Mouse (Mus musculus) MEL (cell line): ENCODE measurements at regions not wholly inside any gene's neighbourhood (a gene's known extent, or its start where the extent isn't known, plus 50 kb on each side); places are given as distances from the start of the nearest gene placed in this dataset.

Source experiments
- DNase-seq: peaks from one replicate; pipeline ENCODE4 v3.0.0; 2011; ENCODE audit warnings: low read depth, low spot score
- H3K27ac ChIP-seq: 2 replicates; pipeline ENCODE4 v1.5.1; 2012; ENCODE audit warnings: low read depth, mild to moderate bottlenecking, control low read depth, low read length, moderate library complexity; ENCODE audit not compliant: control insufficient read depth
- H3K27me3 ChIP-seq, 2 experiments: fragments of 150-350 bp in 1 of 2; sonication (generic) in 1 of 2; 2 replicates each; pipeline ENCODE4 v1.6.1; 2012; ENCODE audit warnings: low read length in 2 of 2, mild to moderate bottlenecking in 2 of 2, improper control_type of control experiment in 1 of 2, moderate library complexity in 1 of 2; ENCODE audit not compliant: insufficient read depth in 2 of 2, control insufficient read depth in 1 of 2
- H3K36me3 ChIP-seq, 2 experiments: 2 replicates each; pipeline ENCODE4 v1.6.1; 2012 to 2014; ENCODE audit warnings: low read length in 2 of 2, improper control_type of control experiment in 1 of 2, inconsistent platforms in 1 of 2, mild to moderate bottlenecking in 1 of 2; ENCODE audit not compliant: insufficient read depth in 2 of 2, control insufficient read depth in 1 of 2
- H3K4me1 ChIP-seq, 2 experiments: fragments of 150-350 bp in 1 of 2; sonication (generic) in 1 of 2; 2 replicates each; pipeline ENCODE4 v1.6.1; 2012; ENCODE audit warnings: low read length in 2 of 2, improper control_type of control experiment in 1 of 2, mild to moderate bottlenecking in 1 of 2; ENCODE audit not compliant: insufficient read depth in 2 of 2, control insufficient read depth in 1 of 2
- H3K4me3 ChIP-seq, 2 experiments: fragments of 150-350 bp in 1 of 2; sonication (generic) in 1 of 2; 2 replicates each; pipeline ENCODE4 v1.5.1; 2012; ENCODE audit warnings: low read depth in 2 of 2, low read length in 2 of 2, mild to moderate bottlenecking in 2 of 2, moderate library complexity in 2 of 2, control low read depth in 1 of 2, improper control_type of control experiment in 1 of 2; ENCODE audit not compliant: control insufficient read depth in 1 of 2, insufficient read depth in 1 of 2
- H3K79me2 ChIP-seq: 2 replicates; pipeline ENCODE4 v1.6.1; 2012; ENCODE audit warnings: mild to moderate bottlenecking, low read length, moderate library complexity; ENCODE audit not compliant: control insufficient read depth, poor library complexity, insufficient read depth
- H3K9ac ChIP-seq: 2 replicates; pipeline ENCODE4 v1.6.1; 2012; ENCODE audit warnings: low read depth, mild to moderate bottlenecking, control low read depth, low read length, moderate library complexity; ENCODE audit not compliant: control insufficient read depth, poor library complexity, severe bottlenecking
- H3K9me3 ChIP-seq: fragments of 150-350 bp; sonication (generic); replicated peaks from 2 replicates; pipeline ENCODE4 v1.6.1; 2012; ENCODE audit warnings: mild to moderate bottlenecking, low read length, improper control_type of control experiment, moderate library complexity; ENCODE audit not compliant: insufficient read depth
- BHLHE40 ChIP-seq: IDR thresholded peaks from 2 replicates; pipeline ENCODE4 v1.6.1; 2012; ENCODE audit warnings: low read depth, mild to moderate bottlenecking, inconsistent platforms, low read length, improper control_type of control experiment, borderline replicate concordance
- EP300 ChIP-seq, 2 experiments: IDR thresholded peaks; 2 replicates each; pipeline ENCODE4 v1.6.1; 2011; ENCODE audit warnings: improper control_type of control experiment in 2 of 2, low read length in 2 of 2, low read depth in 1 of 2, mild to moderate bottlenecking in 1 of 2
- ETS1 ChIP-seq: IDR thresholded peaks from 2 replicates; pipeline ENCODE4 v1.6.1; 2012; ENCODE audit warnings: low read depth, mild to moderate bottlenecking, inconsistent platforms, low read length, improper control_type of control experiment, moderate library complexity
- HCFC1 ChIP-seq: IDR thresholded peaks from 2 replicates; pipeline ENCODE4 v1.6.1; 2012; ENCODE audit warnings: low read depth, mild to moderate bottlenecking, inconsistent platforms, low read length, improper control_type of control experiment, moderate library complexity
- JUND ChIP-seq: IDR thresholded peaks from 2 replicates; pipeline ENCODE4 v1.6.1; 2011; ENCODE audit warnings: low read depth, mild to moderate bottlenecking, improper control_type of control experiment, low read length
- MAX ChIP-seq: IDR thresholded peaks from 2 replicates; pipeline ENCODE4 v1.6.1; 2011; ENCODE audit warnings: low read length, improper control_type of control experiment
- MEF2A ChIP-seq: IDR thresholded peaks from 2 replicates; pipeline ENCODE4 v1.6.1; 2014; ENCODE audit warnings: low read depth, mild to moderate bottlenecking, inconsistent platforms, low read length, improper control_type of control experiment; ENCODE audit not compliant: poor library complexity, insufficient replicate concordance, severe bottlenecking; ENCODE audit errors: extremely low read depth
- MXI1 ChIP-seq: IDR thresholded peaks from 2 replicates; pipeline ENCODE4 v1.6.1; 2011; ENCODE audit warnings: mild to moderate bottlenecking, low read depth, low read length, improper control_type of control experiment
- MYB ChIP-seq: IDR thresholded peaks from 2 replicates; pipeline ENCODE4 v1.6.1; 2011; ENCODE audit warnings: mild to moderate bottlenecking, low read depth, low read length, improper control_type of control experiment
- NELFE ChIP-seq: IDR thresholded peaks from 2 replicates; pipeline ENCODE4 v1.6.1; 2011; ENCODE audit warnings: low read depth, low read length, improper control_type of control experiment
- POLR2A ChIP-seq, 2 experiments: IDR thresholded peaks; 2 replicates each; pipeline ENCODE4 v1.6.1; 2011 to 2012; ENCODE audit warnings: low read length in 2 of 2, mild to moderate bottlenecking in 2 of 2, control low read depth in 1 of 2, improper control_type of control experiment in 1 of 2, low read depth in 1 of 2, moderate library complexity in 1 of 2; ENCODE audit not compliant: control insufficient read depth in 1 of 2, insufficient read depth in 1 of 2, poor library complexity in 1 of 2
- TAL1 ChIP-seq: IDR thresholded peaks from 2 replicates; pipeline ENCODE4 v1.6.1; 2012; ENCODE audit warnings: mild to moderate bottlenecking, inconsistent platforms, low read length, moderate library complexity, mixed read lengths
- TBP ChIP-seq: IDR thresholded peaks from 2 replicates; pipeline ENCODE4 v1.8.0; 2011; ENCODE audit warnings: low read depth, low read length, improper control_type of control experiment
- UBTF ChIP-seq: IDR thresholded peaks from 2 replicates; pipeline ENCODE4 v1.6.1; 2012; ENCODE audit warnings: low read depth, mild to moderate bottlenecking, inconsistent platforms, low read length, improper control_type of control experiment, moderate library complexity, borderline replicate concordance; ENCODE audit not compliant: insufficient read depth
- ZNF384 ChIP-seq: IDR thresholded peaks from 2 replicates; pipeline ENCODE4 v1.6.1; 2012; ENCODE audit warnings: low read depth, mild to moderate bottlenecking, inconsistent platforms, low read length, improper control_type of control experiment

GRCm38 (mm10) chr14:98858801-98859200, 135.3 kb downstream of the Rpl36a-ps1 start:
- H3K4me1 ChIP-seq: no peaks in the 10 kb centered on the region
- H3K9me3 ChIP-seq: no peaks in the 10 kb centered on the region
- H3K27me3 ChIP-seq: no peaks in the 10 kb centered on the region
- TF ChIP-seq MEF2A (no peak), TAL1 (no peak), MYB (no peak), NELFE (no peak), BHLHE40 (no peak), TBP (no peak)
- TF ChIP-seq, all 39 proteins: peak for 0
- Histone ChIP-seq H3K27ac (no peak overlapping the region), H3K79me2 (no peaks in the 10 kb centered on the region), H3K4me3 (no peak overlapping the region), H3K9ac (no peak overlapping the region), H3K36me3 (no peaks in the 10 kb centered on the region)
- DNase-seq: no peak

GRCm38 (mm10) chr14:98848500-98848899, 145.6 kb downstream of the Rpl36a-ps1 start:
- Histone ChIP-seq H3K9me3 (no peaks in the 10 kb centered on the region), H3K4me1 (peaks cover 0 to 11% of the 10 kb centered on the region in 2 experiments; a peak in 2 of 4 replicates), H3K36me3 (peaks cover 0 to 14% of the 10 kb centered on the region in 2 experiments; a peak in 2 of 4 replicates), H3K9ac (0 out of 2 replicates have a peak overlapping the region, but pooled peaks have one; percentile 22), H3K79me2 (no peaks in the 10 kb centered on the region), H3K4me3 (no peak overlapping the region; a peak in 1 of 4 replicates), H3K27me3 (no peaks in the 10 kb centered on the region), H3K27ac (no peak overlapping the region)
- DNase-seq: peak; percentile 46
- TF ChIP-seq ZNF384 (peak; percentile 80), MXI1 (no peak), ETS1 (peak; percentile 30; the same call in 1 of the 2 replicates), MAX (no peak)

- Histone ChIP-seq H3K36me3 (peaks cover 0 to 14% of the 10 kb centered on the region in 2 experiments; a peak in 2 of 4 replicates), H3K4me3 (no peak overlapping the region), H3K27me3 (no peaks in the 10 kb centered on the region), H3K9ac (no peak overlapping the region), H3K79me2 (no peaks in the 10 kb centered on the region), H3K9me3 (no peaks in the 10 kb centered on the region), H3K4me1 (peaks cover 0 to 11% of the 10 kb centered on the region in 2 experiments; a peak in 2 of 4 replicates)
- DNase-seq: peak; percentile 13
- no peak for TF ChIP-seq UBTF
- TF ChIP-seq HCFC1: no peak
- no peak for TF ChIP-seq POLR2A (IDR thresholded peaks at IDR 0.05; ENCODE audit: control insufficient read depth in 1 of 2, insufficient read depth in 1 of 2, low read depth in 1 of 2, low read length in 2 of 2, poor library complexity in 1 of 2)
- TF ChIP-seq EP300 (IDR thresholded peaks at IDR 0.05; ENCODE audit: low read depth in 1 of 2, low read length in 2 of 2): peak; percentile 16 to 44; a peak in 1 of 4 replicates
- no peak for TF ChIP-seq MYB
- no peak for TF ChIP-seq JUND
- TF ChIP-seq, all 39 proteins: peak for 1
- no peak overlapping the region for H3K27ac ChIP-seq
These were observed 149.9 kb downstream of the Rpl36a-ps1 start for GRCm38 (mm10) chr14:98844221-98844620.
